Mouse (Mus musculus) CD4-positive helper T cell, adult 2 months (primary cell): ENCODE results near the gene Tjp1.

Experiments used
- DNase-seq: peaks from one replicate; pipeline ENCODE4 v3.0.0-alpha.2; 2012; ENCODE audit warnings: low read depth, missing footprints, low spot score

The Tjp1 gene

GRCm38 (mm10) chr7:65357538-65357937 lies 170.0 kb downstream of the Tjp1 start:
- DNase-seq, result no peak

- DNase-seq, result no peak
Measured at GRCm38 (mm10) chr7:65356204-65356603, 171.4 kb downstream of the Tjp1 start.

GRCm38 (mm10) chr7:65354908-65355307 lies 172.7 kb downstream of the Tjp1 start:
- DNase-seq, result no peak

- DNase-seq, result no peak
Measured at GRCm38 (mm10) chr7:65350348-65351079, 177.1 kb downstream of the Tjp1 start.

- no peak for DNase-seq
Measured at GRCm38 (mm10) chr7:65348540-65348939, 179.0 kb downstream of the Tjp1 start.

GRCm38 (mm10) chr7:65345314-65345713 lies 182.3 kb downstream of the Tjp1 start:
- no peak for DNase-seq

GRCm38 (mm10) chr7:65337581-65338270 lies 189.9 kb downstream of the Tjp1 start:
- DNase-seq, result no peak

GRCm38 (mm10) chr7:65333081-65333760 lies 194.4 kb downstream of the Tjp1 start:
- DNase-seq, result no peak

- peak; percentile 22 for DNase-seq
Measured at GRCm38 (mm10) chr7:65319047-65319725, 208.4 kb downstream of the Tjp1 start.

GRCm38 (mm10) chr7:65317418-65317817 lies 210.2 kb downstream of the Tjp1 start:
- peak; percentile 18 for DNase-seq

GRCm38 (mm10) chr7:65315182-65315581 lies 212.4 kb downstream of the Tjp1 start:
- DNase-seq, result no peak

GRCm38 (mm10) chr7:65296675-65297589 lies 230.6 kb downstream of the Tjp1 start:
- DNase-seq, result no peak

- no peak for DNase-seq
Measured at GRCm38 (mm10) chr7:65282886-65283285, 244.7 kb downstream of the Tjp1 start.

- no peak for DNase-seq
Measured at GRCm38 (mm10) chr7:65281960-65282359, 245.6 kb downstream of the Tjp1 start.

GRCm38 (mm10) chr7:65280944-65281912 lies 246.4 kb downstream of the Tjp1 start:
- no peak for DNase-seq

GRCm38 (mm10) chr7:65279277-65279676 lies 248.3 kb downstream of the Tjp1 start:
- DNase-seq, result no peak

GRCm38 (mm10) chr7:65275761-65276160 lies 251.8 kb downstream of the Tjp1 start:
- no peak for DNase-seq

GRCm38 (mm10) chr7:65274216-65274615 lies 253.4 kb downstream of the Tjp1 start:
- DNase-seq, result no peak

- no peak for DNase-seq
Measured at GRCm38 (mm10) chr7:65249656-65250055, 277.9 kb downstream of the Tjp1 start.
